Mouse (Mus musculus) subcutaneous adipose tissue, adult 2 months (tissue): Measurements from ENCODE around the gene Lce1d. TPM values are rescaled to one million over a fixed set of nuclear protein-coding genes. Genes with fewer than 3 reads are reported as not detected.

Experiments
- polyA plus RNA-seq: library from polyadenylated mRNA; depleted of rRNA; stranded (reverse); fragments of >200 nt; gene quantifications from 2 replicates; pipeline ENCODE4 v1.2.3, GENCODE M21; 2012; ENCODE audit warnings: low replicate concordance; rRNA removed

The Lce1d gene
- polyA plus RNA-seq = not detected in 2 replicates

GRCm38 (mm10) chr3:92687110-92687509 is at the start of gene Lce1d:
TSS of gene Lce1d (minus strand) at chr3:92687210.

GRCm38 (mm10) chr3:92720250-92720649 is 33.2 kb upstream of the Lce1d start, which contains the start of gene Lce1f:
TSS of gene Lce1f (minus strand) at chr3:92720350.

GRCm38 (mm10) chr3:92708974-92709373 is 22.0 kb upstream of the Lce1d start, which contains the start of gene Lce1e:
TSS of gene Lce1e (minus strand) at chr3:92709074.

GRCm38 (mm10) chr3:92678947-92679346 is 8.1 kb downstream of the Lce1d start, which contains the start of gene Lce1c:
TSS of gene Lce1c (plus strand) at chr3:92679247.

DNA sequence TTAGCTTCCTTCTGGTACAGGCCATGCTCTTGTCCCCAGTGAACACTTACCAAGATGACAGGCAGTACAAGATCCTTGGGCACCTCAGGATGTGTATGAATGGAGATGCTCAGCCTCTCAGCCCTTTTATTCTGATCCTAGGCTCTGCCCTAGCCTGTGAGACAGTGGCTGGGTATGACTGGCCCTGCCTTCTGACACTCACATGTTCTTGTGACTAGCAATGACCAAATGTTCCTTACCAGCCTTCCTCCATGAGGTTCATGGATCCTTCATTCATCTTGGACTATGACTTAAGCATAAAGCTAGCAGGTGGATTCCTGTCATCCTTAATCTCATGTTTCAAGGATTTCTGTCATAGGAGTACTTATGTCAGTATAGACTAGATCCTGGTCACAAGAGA is 16.8 kb downstream of the Lce1d start, which contains the start of gene Lce1a2:
Lce1a2 (minus strand) TSS at position 101 of the 400 bp plus-strand sequence.

DNA sequence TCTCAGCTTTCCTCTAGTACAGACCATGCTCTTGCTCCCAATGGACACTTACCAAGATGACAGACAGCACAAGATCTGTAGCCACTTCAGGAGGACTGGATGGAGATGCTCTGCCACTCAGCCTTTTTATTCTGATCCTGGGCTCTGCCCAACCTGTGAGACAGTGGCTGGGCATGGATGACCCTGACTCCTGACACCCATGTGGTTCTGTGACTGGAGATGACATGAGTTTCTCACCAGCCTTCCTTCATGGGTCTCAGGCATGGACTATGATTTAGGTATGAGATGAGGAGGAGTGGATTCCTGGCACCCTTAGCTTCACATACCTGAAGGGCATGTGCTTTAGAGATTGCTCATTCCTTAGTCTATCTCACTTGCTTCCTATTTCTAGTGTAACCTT is 30.2 kb downstream of the Lce1d start, which contains the start of gene Lce1b:
Lce1b (minus strand) TSS at position 101 of the 400 bp plus-strand sequence.

GRCm38 (mm10) chr3:92648207-92648606 is 38.8 kb downstream of the Lce1d start, which contains the start of gene Lce1a1:
TSS of gene Lce1a1 (minus strand) at chr3:92648307.

Other genes starting within 250 kb of the Lce1d start
- not detected in 2 replicates for gene Sprr1b, start 248.4 kb downstream of the Lce1d start, polyA plus RNA-seq
- 0.09 TPM in 1 of 2 replicates, not detected in the other for gene Sprr3, start 228.5 kb downstream of the Lce1d start, polyA plus RNA-seq
- 0.37 and 22.2 TPM in 2 replicates for gene Sprr1a, start 201.3 kb downstream of the Lce1d start, polyA plus RNA-seq
- not detected in 2 replicates for gene Sprr4, start 186.7 kb downstream of the Lce1d start, polyA plus RNA-seq
- not detected in 2 replicates for gene 2310046K23Rik, start 152.7 kb downstream of the Lce1d start, polyA plus RNA-seq
- 0.31 TPM in 1 of 2 replicates, not detected in the other for gene Ivl, start 113.5 kb downstream of the Lce1d start, polyA plus RNA-seq
- not detected in 2 replicates for gene Smcp, start 98.2 kb downstream of the Lce1d start, polyA plus RNA-seq
- gene 2210017I01Rik, start 79.7 kb downstream of the Lce1d start, polyA plus RNA-seq = not detected in 2 replicates
- not detected in 2 replicates for gene Lce6a, start 65.5 kb downstream of the Lce1d start, polyA plus RNA-seq
- not detected in 2 replicates for gene Lce1a1, start 38.9 kb downstream of the Lce1d start, polyA plus RNA-seq
- not detected in 2 replicates for gene Lce1b, start 30.3 kb downstream of the Lce1d start, polyA plus RNA-seq
- gene Lce1a2, start 16.9 kb downstream of the Lce1d start, polyA plus RNA-seq = not detected in 2 replicates
- gene Lce1c, start 8.0 kb downstream of the Lce1d start, polyA plus RNA-seq = not detected in 2 replicates
- gene Lce1e, start 21.9 kb upstream of the Lce1d start, polyA plus RNA-seq = not detected in 2 replicates
- not detected in 2 replicates for gene Lce1f, start 33.1 kb upstream of the Lce1d start, polyA plus RNA-seq
- gene Gm38119, start 51.9 kb upstream of the Lce1d start, polyA plus RNA-seq = not detected in 2 replicates
- not detected in 2 replicates for gene Lce1g, start 65.1 kb upstream of the Lce1d start, polyA plus RNA-seq
- not detected in 2 replicates for gene Lce1h, start 77.9 kb upstream of the Lce1d start, polyA plus RNA-seq
- gene Lce1i, start 91.7 kb upstream of the Lce1d start, polyA plus RNA-seq = not detected in 2 replicates
- not detected in 2 replicates for gene Lce1j, start 103.3 kb upstream of the Lce1d start, polyA plus RNA-seq
- not detected in 2 replicates for gene Lce1k, start 120.7 kb upstream of the Lce1d start, polyA plus RNA-seq
- gene Kprp, start 140.0 kb upstream of the Lce1d start, polyA plus RNA-seq = not detected in 2 replicates
- gene Lce1l, start 164.1 kb upstream of the Lce1d start, polyA plus RNA-seq = not detected in 2 replicates
- not detected in 2 replicates for gene 2310050C09Rik, start 183.0 kb upstream of the Lce1d start, polyA plus RNA-seq
- gene Lce3a, start 239.0 kb upstream of the Lce1d start, polyA plus RNA-seq = not detected in 2 replicates
- not detected in 2 replicates for gene Lce3b, start 245.8 kb upstream of the Lce1d start, polyA plus RNA-seq